Mouse (Mus musculus) heart, postnatal 10 days (tissue): ENCODE measurements at regions not wholly inside any gene's neighbourhood (a gene's known extent, or its start where the extent isn't known, plus 50 kb on each side); places are given as distances from the start of the nearest gene placed in this dataset.

Source experiments
- DNase-seq, 2 experiments: peaks; one replicate each; pipeline ENCODE4 v3.0.0; 2021
- intact Hi-C: fragments of 180-260 bp; cut with DNase I; formaldehyde crosslinking; loops from one replicate; pipeline ENCODE4 v1.15.1; 2025

GRCm38 (mm10) chr13:63693636-63694035 lies 120.2 kb upstream of the Ptch1 start:
- peak in 1 of 2 experiments; percentile 8 for DNase-seq
- intact Hi-C loops, result no loop called here

GRCm38 (mm10) chr13:63696399-63696798 lies 118.6 kb upstream of the Ercc6l2 start:
- DNase-seq, result peak; percentile 37 to 57

GRCm38 (mm10) chr13:63699624-63700023 lies 115.4 kb upstream of the Ercc6l2 start:
- intact Hi-C loops, result loop anchor here (5.0 kb wide), 1 partner anchor 338 kb away; no protein-coding TSS in a partner anchor
- DNase-seq, result peak; percentile 15 to 16

More at GRCm38 (mm10) chr13:63696399-63696798, 118.6 kb upstream of the Ercc6l2 start:
- intact Hi-C loops, result loop anchor here (5.0 kb wide), 1 partner anchor 341 kb away; no protein-coding TSS in a partner anchor

GRCm38 (mm10) chr13:63700747-63701146 lies 114.3 kb upstream of the Ercc6l2 start:
- intact Hi-C loops, result no loop called here
- DNase-seq, result no peak

- intact Hi-C loops, result no loop called here
- DNase-seq, result no peak
Observed at GRCm38 (mm10) chr13:63701199-63702175, 113.6 kb upstream of the Ercc6l2 start.

DNA sequence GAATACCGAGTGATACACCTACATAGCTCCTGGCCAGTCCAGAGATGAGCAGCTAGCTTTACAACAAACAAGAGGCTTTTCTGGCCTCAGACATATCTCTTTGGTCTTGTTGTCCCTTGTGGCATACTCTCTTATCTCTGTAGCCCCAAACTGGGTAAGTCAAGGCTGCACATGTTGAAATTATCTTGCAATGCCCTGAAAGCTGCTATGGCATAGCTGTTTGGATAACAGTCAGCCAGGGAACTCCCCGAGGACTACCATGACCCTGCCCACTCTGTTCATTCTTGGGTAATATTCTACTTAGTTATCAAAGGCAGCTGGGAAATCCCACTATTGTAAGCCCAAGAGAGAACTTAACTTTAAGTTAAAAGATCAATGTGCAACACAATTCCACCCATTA lies 106.5 kb upstream of the Ercc6l2 start:
- DNase-seq, result no peak
- intact Hi-C loops, result no loop called here

DNA sequence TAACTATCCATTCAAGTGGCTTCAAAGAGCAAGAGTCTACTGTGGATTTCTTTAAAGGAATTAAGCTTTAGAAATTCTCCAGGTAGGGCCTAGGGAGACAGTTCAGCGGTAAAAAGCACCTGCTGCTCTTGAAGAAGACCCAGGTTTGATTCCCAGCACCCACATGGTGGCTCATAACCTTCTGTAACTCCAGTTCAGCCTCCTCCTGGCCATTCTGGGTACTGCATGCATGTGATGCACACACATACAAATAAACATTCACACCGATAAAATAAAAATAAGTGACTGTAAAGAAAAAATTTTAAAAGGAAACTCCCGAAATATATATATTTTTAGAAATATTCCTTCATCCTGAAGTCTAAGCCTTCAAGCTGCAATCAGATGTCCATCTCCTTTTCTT lies 101.9 kb upstream of the Ercc6l2 start:
- DNase-seq, result no peak
- intact Hi-C loops, result no loop called here

DNA sequence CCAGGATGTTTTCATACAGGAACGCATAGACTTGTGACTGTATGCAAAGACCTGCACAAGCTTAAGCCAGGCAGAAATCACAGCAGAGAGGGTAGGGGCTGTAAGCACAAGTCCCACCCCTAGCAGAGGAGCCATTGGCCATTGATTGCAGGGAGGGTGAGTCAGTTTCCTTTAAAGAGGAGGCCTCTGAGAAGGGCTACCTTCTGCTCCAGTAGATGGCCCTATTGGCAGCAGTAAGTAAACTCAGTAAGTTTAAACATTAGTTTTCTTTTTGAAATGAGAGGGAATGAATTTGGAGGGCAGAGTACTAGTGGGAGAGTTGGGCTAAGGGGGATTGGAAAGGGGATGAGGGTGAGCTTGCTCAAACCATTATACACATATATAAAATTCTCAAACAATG lies 98.5 kb upstream of the Ercc6l2 start:
- intact Hi-C loops, result no loop called here
- DNase-seq, result no peak

GRCm38 (mm10) chr13:63717249-63717648 lies 97.8 kb upstream of the Ercc6l2 start:
- no peak for DNase-seq
- intact Hi-C loops, result no loop called here

GRCm38 (mm10) chr13:63718782-63719181 lies 96.3 kb upstream of the Ercc6l2 start:
- intact Hi-C loops, result no loop called here
- DNase-seq, result no peak

- peak; percentile 31 to 34 for DNase-seq
- intact Hi-C loops, result no loop called here
Observed at GRCm38 (mm10) chr13:63719351-63720207, 95.5 kb upstream of the Ercc6l2 start.

DNA sequence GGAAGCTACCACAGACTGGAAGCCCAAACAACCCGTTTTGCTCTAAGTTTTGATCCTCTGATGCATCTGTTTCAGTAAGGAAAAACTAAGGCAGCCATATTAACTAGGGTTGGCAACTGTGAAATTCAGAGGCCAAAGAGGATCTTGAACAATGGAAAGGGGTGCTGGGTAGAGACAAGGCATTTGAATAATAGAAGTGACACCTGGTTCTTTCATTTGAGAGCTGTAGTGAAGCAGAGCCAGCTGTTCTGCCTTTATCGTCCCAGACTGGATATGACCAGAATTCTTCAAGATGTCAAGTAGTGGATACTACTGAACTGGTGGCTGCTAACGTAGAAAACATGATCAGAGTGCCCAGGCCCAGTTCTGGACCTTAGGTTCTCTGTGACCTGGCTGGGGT lies 94.4 kb upstream of the Ercc6l2 start:
- DNase-seq, result no peak

DNA sequence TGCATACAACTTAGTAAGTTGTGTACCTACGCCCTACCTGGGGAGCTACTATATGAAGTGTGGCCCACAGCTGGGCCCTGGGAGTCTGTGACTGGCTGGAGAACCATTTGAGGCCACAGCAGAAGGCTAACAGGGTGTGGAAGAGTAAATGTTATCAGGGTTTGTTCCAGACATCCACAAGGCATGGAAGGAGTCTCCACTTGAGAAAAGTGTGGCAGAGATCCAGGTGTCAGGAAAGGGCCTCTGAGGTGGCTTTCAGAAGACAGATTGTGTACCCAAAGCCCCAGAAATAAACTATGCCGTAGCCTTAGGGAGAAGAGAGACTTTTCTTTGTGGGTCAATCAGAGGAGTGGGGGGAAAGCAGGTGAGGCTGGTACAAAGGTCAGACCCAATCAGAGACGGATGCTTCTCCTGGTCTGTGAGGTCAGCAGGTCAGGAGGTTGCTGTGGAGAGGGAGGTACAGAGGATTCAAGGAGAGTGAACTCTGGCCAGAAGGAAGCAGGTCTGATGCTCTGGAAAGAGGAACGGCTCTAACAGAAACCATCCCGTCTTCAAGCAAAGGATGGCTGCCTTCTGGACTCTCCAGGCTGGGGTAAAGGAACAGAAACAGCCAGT lies 93.9 kb upstream of the Ercc6l2 start:
- DNase-seq, result no peak

More for the DNA sequence above, 94.4 kb upstream of the Ercc6l2 start:
- intact Hi-C loops, result no loop called here

GRCm38 (mm10) chr13:63724293-63724692 lies 90.7 kb upstream of the Ercc6l2 start:
- intact Hi-C loops, result no loop called here
- no peak for DNase-seq

More for the DNA sequence above, 93.9 kb upstream of the Ercc6l2 start:
- intact Hi-C loops, result no loop called here

DNA sequence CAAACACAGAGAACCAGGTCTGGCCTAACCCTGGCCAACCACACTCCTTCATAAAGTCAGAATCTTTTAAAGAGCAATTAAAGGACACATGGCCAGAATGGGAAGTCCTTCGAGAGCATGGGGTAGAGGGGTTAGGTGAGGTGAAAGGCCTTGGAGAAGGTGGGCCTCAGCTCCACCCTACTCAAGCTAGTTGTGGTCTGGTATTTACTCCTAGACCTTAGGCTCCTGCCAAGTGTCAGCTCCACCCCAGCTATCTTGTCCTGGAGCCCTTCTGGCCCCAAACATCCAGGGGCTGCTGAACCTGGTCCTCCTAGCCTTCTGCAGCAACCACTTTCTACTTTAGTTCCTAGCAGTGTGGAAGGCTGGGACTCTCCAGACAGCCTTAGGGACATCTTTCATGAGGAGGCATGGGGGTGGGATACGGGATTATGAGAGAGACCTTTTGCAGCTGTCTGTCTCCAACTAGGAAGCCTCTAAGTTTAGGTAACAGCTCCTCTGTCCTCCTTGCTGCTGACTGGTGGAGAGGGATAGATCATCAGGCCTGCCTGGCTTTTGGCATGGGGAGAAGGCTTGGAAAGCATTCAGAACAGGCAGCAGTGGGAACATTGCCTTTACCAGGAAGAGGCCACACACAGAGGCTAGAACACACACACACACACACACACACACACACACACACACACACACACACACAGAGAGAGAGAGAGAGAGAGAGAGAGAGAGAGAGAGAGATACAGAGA lies 90.0 kb upstream of the Ercc6l2 start:
- peak; percentile 30 to 49 for DNase-seq
- intact Hi-C loops, result no loop called here

DNA sequence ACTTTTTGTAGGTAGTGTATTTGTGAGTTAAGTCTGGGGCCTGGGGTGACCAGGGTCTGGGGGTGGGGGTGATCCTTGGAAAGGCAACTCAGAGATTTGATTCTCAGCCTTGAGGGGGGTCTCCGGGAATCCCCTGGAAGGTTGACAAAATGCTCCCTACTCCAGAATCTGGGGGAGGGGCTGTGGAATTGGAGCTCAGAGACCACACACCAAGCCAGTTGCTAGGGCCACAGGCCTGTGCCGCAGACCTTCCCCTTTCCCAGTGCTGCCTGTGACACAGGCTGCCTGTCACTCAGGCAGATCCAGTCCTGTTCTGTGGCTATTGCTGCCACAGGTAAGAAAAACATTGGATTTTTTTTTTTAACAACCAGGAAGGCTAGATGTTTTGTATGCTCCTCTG lies 89.0 kb upstream of the Ercc6l2 start:
- intact Hi-C loops, result no loop called here
- DNase-seq, result no peak

- no peak for DNase-seq
- intact Hi-C loops, result no loop called here
Observed at GRCm38 (mm10) chr13:63726509-63726908, 88.5 kb upstream of the Ercc6l2 start.

GRCm38 (mm10) chr13:63735739-63736138 lies 79.3 kb upstream of the Ercc6l2 start:
- no peak for DNase-seq
- intact Hi-C loops, result no loop called here

GRCm38 (mm10) chr13:63741879-63742278 lies 73.2 kb upstream of the Ercc6l2 start:
- no peak for DNase-seq
- intact Hi-C loops, result no loop called here

- no peak for DNase-seq
- intact Hi-C loops, result no loop called here
Observed at GRCm38 (mm10) chr13:63748788-63749187, 66.3 kb upstream of the Ercc6l2 start.
